25 mouse cellular contexts compared by ENCODE assay signal in the genomic region with DNA sequence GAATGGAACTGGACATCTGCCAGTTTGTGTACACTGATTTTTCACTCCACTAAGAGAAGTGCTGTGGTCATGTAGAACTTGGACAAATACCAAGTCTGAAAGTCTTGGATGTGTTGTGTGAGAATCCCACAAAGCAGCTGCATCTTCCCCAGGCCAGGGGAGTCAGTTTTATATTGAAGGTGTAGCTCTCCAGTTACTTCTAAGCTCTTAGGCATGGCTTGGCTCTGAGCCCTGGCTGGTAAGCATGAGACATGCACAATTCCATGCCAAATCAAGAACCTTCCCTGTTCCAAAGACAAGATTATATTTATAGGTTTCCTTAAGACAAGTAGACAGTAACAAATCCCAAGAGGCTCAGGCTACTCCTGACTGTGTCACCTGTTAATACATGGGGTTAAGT. TPM values are rescaled to one million over a fixed set of nuclear protein-coding genes. Genes with fewer than 3 reads are reported as not detected.
DNase-seq lines count a peak whose midpoint lies in the region; ATAC-seq and TF ChIP-seq lines count a peak whose summit lies in the region.
"Had no signal": no experiment of that assay in that cellular context is flagged by ENCODE, and none has a peak within 500 bp of the region (broad histone marks: within the 10 kb centered on the region; RNA-seq: fewer than 3 reads in every experiment).

No protein-coding gene starts in this region.

- no peaks in the 10 kb centered on the region for H3K27me3 ChIP-seq in hindbrain, embryonic 10.5 days (ENCODE audit: insufficient read depth, poor library complexity, severe bottlenecking)
- H3K27me3 ChIP-seq: forebrain, embryonic 13.5 days; liver, embryonic 15.5 days; midbrain, embryonic 13.5 days had no signal

- H3K9me3 ChIP-seq in hindbrain, embryonic 10.5 days, result no peaks in the 10 kb centered on the region
- H3K9me3 ChIP-seq: forebrain, embryonic 13.5 days; liver, embryonic 15.5 days; midbrain, embryonic 13.5 days had no signal

- H3K27ac ChIP-seq in hindbrain, embryonic 10.5 days, result no peak overlapping the region
- H3K27ac ChIP-seq: forebrain, embryonic 13.5 days; liver, embryonic 15.5 days; midbrain, embryonic 13.5 days; stomach, postnatal 0 days had no signal

- TF ChIP-seq POLR2A in brain, embryonic 14.5 days (IDR thresholded peaks at IDR 0.05; ENCODE audit: borderline replicate concordance, extremely low read depth, insufficient read depth, insufficient read length, poor library complexity, severe bottlenecking), result no peak

- H3K36me3 ChIP-seq in hindbrain, embryonic 10.5 days, result peaks cover 73% of the 10 kb centered on the region

- no peak overlapping the region for H3K4me3 ChIP-seq in hindbrain, embryonic 10.5 days
- H3K4me3 ChIP-seq: forebrain, embryonic 13.5 days; liver, embryonic 15.5 days; midbrain, embryonic 13.5 days had no signal

- H3K4me1 ChIP-seq in hindbrain, embryonic 10.5 days (replicated peaks), result peaks cover 22% of the 10 kb centered on the region

- DNase-seq in cerebellum, adult 9-11 months, result peak; percentile 8
- peak; percentile 10 for DNase-seq in right cerebral cortex, postnatal 14 days
- no peak for DNase-seq in right cerebral cortex, postnatal 10 days (ENCODE audit: low spot score in 2 of 2)
- DNase-seq in brain, embryonic 14.5 days (ENCODE audit: low read depth), result peak; percentile 29
- peak; percentile 89 for DNase-seq in skeletal muscle tissue, adult 2 months (ENCODE audit: low read depth, low spot score)
- DNase-seq in hindbrain, embryonic 10.5 days (ENCODE audit: low spot score), result no peak
- no peak for DNase-seq in thymus, postnatal 4 days
- DNase-seq: heart, adult 18-20 months; heart, postnatal 14 days; kidney, adult 8-10 months; kidney, postnatal 4 days; layer of hippocampus, postnatal 36 days; left cerebral cortex, postnatal 4 days had no signal

- no peak for ATAC-seq in cerebellum, adult (ENCODE audit: insufficient number of reproducible peaks, low FRiP score, low TSS enrichment)
- ATAC-seq: CD4-positive, CD25-positive, alpha-beta regulatory T cell, adult 4 months; forebrain, embryonic 13.5 days; midbrain, embryonic 13.5 days had no signal

- no peak for TF ChIP-seq CTCF in brain, embryonic 14.5 days (IDR thresholded peaks at IDR 0.05; ENCODE audit: borderline replicate concordance, extremely low read depth, insufficient read depth, insufficient read length)

RNA-seq across cellular contexts. Expression of a gene that starts 6.5 kb away (rescaled TPM):
- 1.2 and 2.4 TPM in 2 replicates for polyA plus RNA-seq in brain, embryonic 14.5 days (2012; rRNA removed)
- polyA plus RNA-seq in hindbrain, embryonic 10.5 days (2016; fragmentation: Nextera tagmentation; extraction: Ambion mirVana), result 0.68 and 1.3 TPM in 2 replicates
- polyA plus RNA-seq: CD4-positive, CD25-positive, alpha-beta regulatory T cell, adult 4 months had no signal

RNA-seq across cellular contexts. Expression of a gene that starts 7.2 kb away (rescaled TPM):
- 45.5 and 69.0 TPM in 2 replicates for polyA plus RNA-seq in brain, embryonic 14.5 days (2012; rRNA removed)
- 74.4 and 90.5 TPM in 2 replicates for polyA plus RNA-seq in hindbrain, embryonic 10.5 days (2016; fragmentation: Nextera tagmentation; extraction: Ambion mirVana)

RNA-seq across cellular contexts. Expression of a gene that starts 23.9 kb away (rescaled TPM):
- polyA plus RNA-seq in brain, embryonic 14.5 days (2012; rRNA removed), result not detected in 2 replicates
- not detected in 2 replicates for polyA plus RNA-seq in hindbrain, embryonic 10.5 days (2016; fragmentation: Nextera tagmentation; extraction: Ambion mirVana)
- polyA plus RNA-seq: CD4-positive, CD25-positive, alpha-beta regulatory T cell, adult 4 months; cortical plate, adult 2 months; embryonic facial prominence, embryonic 14.5 days; forebrain, embryonic 13.5 days; hindbrain, embryonic 16.5 days; liver, embryonic 15.5 days; midbrain, embryonic 13.5 days; neural tube, embryonic 11.5 days; small intestine, adult 2 months; stomach, postnatal 0 days; urinary bladder, adult 2 months had no signal

RNA-seq across cellular contexts. Expression of a gene that starts 31.3 kb away (rescaled TPM):
- polyA plus RNA-seq in brain, embryonic 14.5 days (2012; rRNA removed), result not detected in 2 replicates
- not detected in 2 replicates for polyA plus RNA-seq in hindbrain, embryonic 10.5 days (2016; fragmentation: Nextera tagmentation; extraction: Ambion mirVana)
- polyA plus RNA-seq: CD4-positive, CD25-positive, alpha-beta regulatory T cell, adult 4 months; cortical plate, adult 2 months; embryonic facial prominence, embryonic 14.5 days; forebrain, embryonic 13.5 days; hindbrain, embryonic 16.5 days; liver, embryonic 15.5 days; midbrain, embryonic 13.5 days; neural tube, embryonic 11.5 days; small intestine, adult 2 months; stomach, postnatal 0 days; urinary bladder, adult 2 months had no signal

RNA-seq across cellular contexts. Expression of a gene that starts 38.3 kb away (rescaled TPM):
- polyA plus RNA-seq in brain, embryonic 14.5 days (2012; rRNA removed), result not detected in 2 replicates
- polyA plus RNA-seq in hindbrain, embryonic 10.5 days (2016; fragmentation: Nextera tagmentation; extraction: Ambion mirVana), result not detected in 2 replicates
- polyA plus RNA-seq: CD4-positive, CD25-positive, alpha-beta regulatory T cell, adult 4 months; cortical plate, adult 2 months; embryonic facial prominence, embryonic 14.5 days; forebrain, embryonic 13.5 days; hindbrain, embryonic 16.5 days; liver, embryonic 15.5 days; midbrain, embryonic 13.5 days; neural tube, embryonic 11.5 days; small intestine, adult 2 months; stomach, postnatal 0 days; urinary bladder, adult 2 months had no signal

Comparison
In these comparisons a context has a peak if more than half of its experiments do, and no peak if none do; other contexts are left out.
1. DNase-seq: peak in cerebellum, adult 9-11 months (single experiment), right cerebral cortex, postnatal 14 days (single experiment), brain, embryonic 14.5 days (single experiment) and skeletal muscle tissue, adult 2 months (single experiment); none in right cerebral cortex, postnatal 10 days (0 of 2), hindbrain, embryonic 10.5 days (single experiment) and thymus, postnatal 4 days (single experiment).